Mouse (Mus musculus) cerebellum, postnatal 10 days (tissue): ENCODE measurements at regions not wholly inside any gene's neighbourhood (a gene's known extent, or its start where the extent isn't known, plus 50 kb on each side); places are given as distances from the start of the nearest gene placed in this dataset.

Source experiments
- DNase-seq, 2 experiments: peaks; one replicate each; pipeline ENCODE4 v3.0.0; 2021; ENCODE audit warnings: mixed read lengths in 2 of 2

GRCm38 (mm10) chr2:21044007-21044406 is 75.3 kb upstream of the Arhgap21 start:
- no peak for DNase-seq

GRCm38 (mm10) chr2:21043302-21043701 is 74.6 kb upstream of the Arhgap21 start:
- DNase-seq, result no peak

DNA sequence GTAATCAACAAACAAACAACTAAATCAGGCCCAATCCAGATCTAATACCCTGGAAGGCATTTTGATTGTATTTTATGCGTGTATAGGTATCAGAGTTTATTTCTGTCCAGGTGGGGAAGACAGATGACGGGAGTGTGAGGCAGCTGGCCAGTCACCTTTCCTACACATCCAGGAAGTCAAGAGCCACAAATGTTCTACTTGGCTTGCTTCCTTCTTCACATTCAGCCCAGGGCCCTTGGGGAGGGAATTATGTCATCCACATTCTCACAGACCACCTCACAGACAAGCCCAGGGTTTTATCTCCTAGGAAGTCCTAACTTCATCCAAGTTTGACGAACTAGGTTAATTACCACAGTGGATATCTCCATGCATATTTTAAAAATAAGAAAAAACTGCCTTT is 68.9 kb upstream of the Arhgap21 start:
- peak; percentile 42 to 43 for DNase-seq

GRCm38 (mm10) chr2:21037181-21037580 is 68.5 kb upstream of the Arhgap21 start:
- DNase-seq, result peak; percentile 43 to 47

- no peak for DNase-seq
Observed at GRCm38 (mm10) chr2:21035884-21036648, 67.4 kb upstream of the Arhgap21 start.

GRCm38 (mm10) chr2:21034651-21035050 is 66.0 kb upstream of the Arhgap21 start:
- DNase-seq, result no peak

DNA sequence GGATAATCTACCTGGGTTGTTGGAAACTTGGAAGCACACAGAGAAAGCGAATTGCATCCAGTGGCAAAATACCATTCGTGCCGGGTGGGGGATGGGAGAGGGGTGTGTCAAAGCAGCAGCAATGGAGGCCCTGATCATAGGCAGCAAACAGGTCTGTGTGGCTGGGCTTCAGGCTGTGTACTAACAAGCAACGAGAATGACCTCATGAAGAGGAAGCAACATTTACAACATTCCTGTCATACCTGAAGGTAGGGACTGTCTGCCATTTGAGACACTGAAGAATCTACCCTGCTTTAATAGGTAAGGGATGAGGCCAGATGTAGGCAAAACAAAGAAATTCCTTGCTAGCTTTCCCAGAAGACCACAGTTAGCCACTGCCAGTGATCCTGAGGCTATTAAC is 62.0 kb upstream of the Arhgap21 start:
- DNase-seq, result no peak

DNA sequence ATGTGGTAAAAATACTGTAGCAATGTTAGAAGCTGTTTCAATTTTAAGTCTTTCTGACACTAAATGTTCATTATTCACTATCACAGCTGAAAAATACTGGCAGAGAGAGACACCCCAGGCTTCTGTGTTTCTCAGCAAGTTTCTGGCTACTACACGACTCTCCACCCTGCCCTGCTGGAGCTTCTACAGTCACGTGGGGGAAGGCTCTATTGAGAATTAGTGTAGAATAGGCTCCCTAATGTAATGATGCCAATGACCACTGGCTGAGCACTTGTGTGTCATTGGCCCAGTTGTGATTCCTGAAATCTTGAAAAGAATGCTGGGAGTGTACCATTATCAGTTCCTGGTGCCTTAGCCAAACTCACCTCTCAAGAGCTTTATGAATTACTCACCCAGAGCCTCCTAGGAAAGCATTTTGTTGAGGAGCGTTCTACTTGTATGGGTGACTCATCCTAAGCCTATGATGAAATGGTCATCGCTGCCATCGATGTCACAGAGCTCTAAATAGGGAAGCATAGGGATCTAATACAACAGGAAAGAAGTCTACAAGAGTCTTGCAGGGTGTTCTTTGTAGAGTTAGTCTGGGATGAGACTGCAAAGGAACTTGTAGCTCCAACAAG is 60.8 kb upstream of the Arhgap21 start:
- no peak for DNase-seq

DNA sequence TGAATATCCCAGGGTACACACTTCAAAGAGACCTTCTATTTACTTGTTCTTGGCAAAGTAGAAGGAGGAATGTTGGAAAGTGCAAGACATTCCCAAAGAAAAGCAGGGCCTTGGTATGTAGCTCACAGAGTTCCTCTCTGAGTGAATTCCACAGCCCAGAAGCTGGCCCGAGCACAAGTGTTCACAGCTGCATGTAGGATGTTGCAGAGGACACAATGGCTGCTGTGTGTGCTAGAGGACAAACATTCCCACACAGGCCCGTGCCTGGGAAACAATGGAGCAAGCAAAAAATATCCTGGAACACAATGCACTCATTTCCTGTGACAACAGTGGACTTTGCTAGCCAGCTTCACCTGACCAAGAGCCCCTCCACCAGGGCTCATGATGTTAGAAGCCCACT is 59.9 kb upstream of the Arhgap21 start:
- DNase-seq, result peak in 1 of 2 experiments; percentile 19

DNA sequence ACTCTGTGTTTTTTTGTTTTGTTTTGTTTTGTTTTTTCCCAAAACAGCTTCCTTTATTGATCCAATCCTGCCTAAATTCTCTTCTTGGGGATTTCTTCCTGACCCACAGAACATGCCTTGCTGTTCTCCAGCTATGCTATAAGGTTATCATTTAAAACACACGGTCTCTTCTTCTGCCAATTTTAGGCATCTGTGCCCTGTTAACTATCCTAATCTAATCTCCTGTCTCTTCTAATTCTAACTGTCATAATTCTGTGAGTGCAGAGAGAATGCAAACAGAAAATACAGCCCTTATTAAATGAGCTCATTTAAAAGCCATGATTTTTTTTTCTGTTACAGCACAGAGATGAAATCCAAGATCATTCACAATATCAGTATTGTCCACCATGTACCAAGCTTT is 49.9 kb upstream of the Arhgap21 start:
- no peak for DNase-seq
